Mouse (Mus musculus): ENCODE measurements at regions not wholly inside any gene's neighbourhood (a gene's known extent, or its start where the extent isn't known, plus 50 kb on each side); places are given as distances from the start of the nearest gene placed in this dataset.

DNA sequence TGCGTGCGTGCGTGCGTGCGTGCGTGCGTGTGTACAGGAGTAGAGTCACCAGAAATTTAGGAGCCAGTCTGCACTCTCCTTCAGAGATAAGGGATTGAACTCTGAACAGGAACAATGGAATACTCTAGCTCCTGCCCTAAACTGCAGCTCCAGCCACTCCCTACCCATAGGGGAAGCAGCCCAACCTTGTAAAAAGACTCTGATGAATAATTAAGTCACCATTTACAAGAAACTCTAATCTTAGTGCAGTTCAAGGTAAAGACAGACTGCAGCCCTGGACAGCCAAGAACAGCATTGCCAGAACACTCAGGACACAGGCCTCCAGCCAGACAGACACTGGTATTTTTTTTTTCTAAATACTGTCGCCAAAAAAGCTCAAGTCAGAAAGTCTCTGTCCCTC, 198.9 kb upstream of the Trib2 start:
- TF ChIP-seq POLR2A (IDR thresholded peaks at IDR 0.05; ENCODE audit: borderline replicate concordance, insufficient read depth, low read length) (no peak), CTCF (IDR thresholded peaks at IDR 0.05; ENCODE audit: borderline replicate concordance, insufficient read depth, low read depth, low read length) (no peak)
